Mouse (Mus musculus) liver, adult 2 months (tissue): ENCODE measurements around the gene March5.

Experiments
- CTCF ChIP-seq: fragments of 200-500 bp; IDR thresholded peaks from 2 replicates; pipeline ENCODE4 v1.5.1; 2011; ENCODE audit warnings: low read depth, low read length, control low read depth
- POLR2A ChIP-seq: fragments of 200-500 bp; IDR thresholded peaks from 2 replicates; pipeline ENCODE4 v1.6.1; 2011; ENCODE audit warnings: low read length, control low read depth; ENCODE audit not compliant: insufficient read depth; ENCODE audit errors: extremely low read depth

- TF ChIP-seq POLR2A (no peak), CTCF (no peak)
These were observed 44.8 kb downstream of the March5 start for GRCm38 (mm10) chr19:37252104-37252503.
